Mouse (Mus musculus): ENCODE results near the gene Rad52.

The Rad52 gene

DNA sequence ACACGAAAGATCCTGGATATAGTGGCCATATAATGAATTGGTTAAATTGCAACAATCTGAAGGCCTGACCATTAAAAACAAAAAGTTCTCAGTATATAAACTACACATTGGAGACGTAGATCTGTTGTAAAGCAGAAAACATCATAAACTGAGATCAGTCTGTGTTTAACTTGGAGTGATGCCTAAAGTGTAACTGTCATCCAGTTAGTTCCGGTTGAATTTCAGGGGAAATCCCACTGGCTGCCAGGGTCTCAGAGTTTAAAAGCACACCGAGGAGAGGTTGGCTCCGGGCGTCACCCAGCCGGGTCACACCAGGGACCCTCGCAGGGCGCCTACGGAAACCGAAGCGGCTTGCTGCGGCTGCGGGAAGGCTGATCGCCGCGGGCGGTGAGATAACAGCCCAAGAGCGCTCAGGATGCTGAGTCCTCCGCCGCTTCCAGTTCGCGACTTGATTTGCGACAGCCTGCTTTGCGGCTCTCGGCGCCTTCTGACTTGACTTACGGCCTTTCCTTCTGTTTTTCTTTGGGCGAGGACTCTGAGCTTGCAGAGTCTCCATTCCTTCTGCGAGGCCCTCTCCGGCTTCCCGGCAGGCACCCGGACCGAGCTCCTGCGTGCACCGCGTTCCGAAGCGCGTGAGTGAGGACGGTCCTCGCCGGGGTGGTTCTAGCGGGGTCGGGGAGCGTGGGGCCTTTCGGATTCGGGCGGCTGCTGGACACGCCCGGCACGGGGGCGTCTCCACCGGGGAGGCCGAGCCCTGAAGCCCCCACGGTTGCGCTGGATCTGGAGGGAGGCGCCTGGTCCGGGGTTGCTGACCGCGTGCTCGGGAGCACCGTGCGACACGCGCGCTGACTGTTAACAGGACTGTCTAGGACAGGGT is at the start of gene Rad52:
Gene Rad52 (plus strand): TSS at position 495 of the 877 bp plus-strand sequence.
- DNase-seq (ENCODE audit: extremely low read depth, low read depth, low spot score) = no peak

DNA sequence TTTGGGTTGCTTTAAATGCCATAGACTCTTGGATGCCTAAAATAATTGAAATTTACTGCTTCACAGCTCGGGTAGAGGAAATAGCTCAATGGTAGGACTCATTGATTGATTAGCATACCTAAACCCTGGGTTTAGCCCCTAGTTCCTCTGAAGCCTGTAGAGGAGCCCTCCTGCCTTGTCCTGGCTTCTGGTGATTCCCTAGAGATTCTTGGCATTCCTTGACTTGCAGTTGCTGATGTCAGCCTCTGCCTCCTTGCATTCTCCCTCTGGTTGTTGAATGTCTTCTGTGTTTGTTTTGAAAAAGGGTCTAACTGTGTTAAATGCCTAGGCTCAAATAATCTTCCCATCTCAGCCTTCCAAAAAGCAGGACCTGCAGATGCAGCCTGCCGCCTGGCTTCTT is 48.3 kb upstream of the Rad52 start:
- DNase-seq (ENCODE audit: extremely low read depth, low read depth, low spot score) = no peak

DNA sequence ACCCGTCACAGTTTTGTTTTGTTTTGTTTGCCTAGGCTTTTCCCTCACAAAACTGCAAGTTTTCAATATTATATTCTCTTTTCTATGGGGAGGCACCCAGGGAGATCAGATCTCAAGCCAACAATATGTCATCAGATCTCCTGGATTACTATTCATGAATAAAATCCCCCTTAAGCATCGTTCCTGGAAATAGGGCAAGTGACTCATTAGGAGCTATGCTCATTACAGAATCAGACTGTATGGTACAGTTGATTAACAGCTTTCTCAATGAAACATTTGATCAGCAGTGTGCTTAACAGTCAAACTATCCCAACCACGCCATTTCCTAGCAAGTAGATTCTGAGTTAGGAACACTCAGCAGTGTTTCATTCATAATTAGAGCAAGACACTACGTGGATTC is 47.0 kb upstream of the Rad52 start:
- no peak for DNase-seq (ENCODE audit: extremely low read depth, low read depth, low spot score)

DNA sequence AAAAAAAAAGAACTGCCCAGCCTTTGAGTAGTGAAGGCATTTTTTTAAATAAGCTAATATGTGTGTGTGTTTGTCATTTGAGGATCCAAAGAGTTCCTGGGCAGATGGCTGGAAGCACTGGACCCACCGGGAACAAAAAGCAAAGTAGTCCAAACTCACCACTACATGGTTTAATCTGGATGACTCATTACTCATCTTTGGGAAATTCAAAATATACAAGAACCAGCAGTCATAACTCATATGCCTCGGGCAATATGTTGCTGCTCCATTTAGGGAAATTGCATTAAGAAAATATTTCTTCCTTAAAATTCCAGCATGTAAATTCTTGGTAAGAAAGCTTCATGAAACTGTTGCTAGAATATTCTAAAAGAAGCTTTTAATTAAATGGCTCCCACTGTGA is 42.3 kb upstream of the Rad52 start:
- no peak for DNase-seq (ENCODE audit: extremely low read depth, low read depth, low spot score)

DNA sequence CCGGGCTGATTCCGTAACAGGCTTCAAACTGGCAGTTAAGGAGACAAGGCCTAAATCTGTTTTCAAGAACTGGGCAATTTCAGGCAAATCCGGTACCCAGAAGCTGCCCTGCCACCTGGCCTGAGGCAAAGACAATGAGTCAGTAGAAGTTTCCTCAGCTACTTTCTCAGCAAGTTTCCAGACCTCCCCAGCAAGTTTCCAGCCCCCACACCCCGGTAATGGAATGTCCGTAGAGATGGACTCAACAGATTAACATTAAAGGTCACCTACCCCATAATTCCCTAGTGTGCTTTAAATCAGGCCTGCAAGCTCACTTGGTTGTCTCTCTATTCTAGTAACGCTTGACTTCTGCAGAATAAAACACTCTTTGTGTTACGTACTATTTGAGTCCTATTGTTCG is 41.0 kb upstream of the Rad52 start:
- no peak for DNase-seq (ENCODE audit: extremely low read depth, low read depth, low spot score)

DNA sequence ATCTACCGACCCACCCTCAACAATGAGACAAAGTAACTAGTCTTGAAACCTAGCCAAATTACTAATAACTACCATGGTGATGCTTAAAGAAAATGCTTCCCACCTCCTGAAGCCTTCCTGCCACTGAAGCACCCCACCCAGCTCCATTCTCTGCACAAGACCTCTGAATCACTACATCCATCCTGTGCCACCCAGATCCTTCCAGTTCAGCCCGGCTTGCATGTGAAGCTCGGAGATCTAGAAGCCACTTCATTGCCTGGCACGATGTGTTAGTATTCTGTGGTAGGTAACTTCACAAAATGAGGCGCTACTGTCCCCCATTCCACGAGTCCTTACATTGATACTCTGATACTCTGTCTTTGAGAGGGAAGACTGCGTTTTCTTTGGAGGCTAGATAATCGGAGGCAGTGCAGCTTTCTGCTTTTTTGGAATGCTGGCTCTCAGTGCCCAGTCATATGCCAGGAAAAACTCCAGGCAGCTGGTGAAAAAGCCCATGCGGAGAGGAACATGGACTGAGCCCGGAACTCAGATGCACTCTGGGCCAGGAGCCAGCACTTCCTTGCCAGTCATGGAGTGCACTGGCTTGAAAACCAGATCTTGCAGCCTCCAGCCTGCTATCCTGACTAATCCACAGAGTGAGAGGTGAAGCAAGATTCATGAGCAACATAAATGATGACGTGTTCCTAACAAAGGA is 38.0 kb upstream of the Rad52 start:
- peak; percentile 30 for DNase-seq (ENCODE audit: extremely low read depth, low read depth, low spot score)

DNA sequence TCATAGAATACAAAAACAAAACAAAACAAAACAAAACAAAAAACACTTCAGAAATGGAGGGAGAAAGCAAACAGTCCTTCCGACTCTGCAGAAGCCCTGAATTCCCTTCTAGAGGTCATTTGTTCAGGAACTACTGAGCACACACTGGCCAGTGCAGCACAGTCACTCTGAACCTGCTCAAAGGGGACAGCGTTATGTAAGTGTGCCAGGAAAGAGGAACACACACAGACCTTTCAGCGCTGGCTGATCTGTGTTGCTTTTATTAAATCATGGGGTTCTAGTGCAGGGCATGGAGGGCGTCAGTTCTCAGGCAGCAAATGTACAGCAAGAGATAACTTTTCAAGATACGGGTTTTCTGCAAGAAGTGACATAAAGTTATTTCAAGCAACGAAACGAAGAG is 19.3 kb upstream of the Rad52 start:
- no peak for DNase-seq (ENCODE audit: extremely low read depth, low read depth, low spot score)

DNA sequence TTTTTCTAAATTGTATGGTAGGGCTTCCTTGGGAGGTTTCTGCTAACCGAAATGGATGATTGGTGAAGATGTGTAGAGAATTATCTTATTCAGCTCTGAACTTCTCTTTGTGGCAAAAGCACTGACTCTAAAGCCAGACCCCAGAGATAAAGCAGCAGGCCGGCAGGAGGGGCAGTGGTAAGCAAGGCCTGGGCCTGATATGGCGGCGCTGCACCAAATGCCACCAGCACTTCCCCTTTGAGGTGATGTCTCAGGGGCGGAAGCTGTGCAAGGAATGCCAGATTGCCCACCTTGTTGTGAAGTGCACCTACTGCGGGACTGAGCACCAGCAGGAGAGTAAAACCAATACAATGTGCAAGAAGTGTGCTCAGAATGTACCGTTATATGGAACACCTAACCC is 9.8 kb upstream of the Rad52 start:
- DNase-seq (ENCODE audit: extremely low read depth, low read depth, low spot score) = no peak

DNA sequence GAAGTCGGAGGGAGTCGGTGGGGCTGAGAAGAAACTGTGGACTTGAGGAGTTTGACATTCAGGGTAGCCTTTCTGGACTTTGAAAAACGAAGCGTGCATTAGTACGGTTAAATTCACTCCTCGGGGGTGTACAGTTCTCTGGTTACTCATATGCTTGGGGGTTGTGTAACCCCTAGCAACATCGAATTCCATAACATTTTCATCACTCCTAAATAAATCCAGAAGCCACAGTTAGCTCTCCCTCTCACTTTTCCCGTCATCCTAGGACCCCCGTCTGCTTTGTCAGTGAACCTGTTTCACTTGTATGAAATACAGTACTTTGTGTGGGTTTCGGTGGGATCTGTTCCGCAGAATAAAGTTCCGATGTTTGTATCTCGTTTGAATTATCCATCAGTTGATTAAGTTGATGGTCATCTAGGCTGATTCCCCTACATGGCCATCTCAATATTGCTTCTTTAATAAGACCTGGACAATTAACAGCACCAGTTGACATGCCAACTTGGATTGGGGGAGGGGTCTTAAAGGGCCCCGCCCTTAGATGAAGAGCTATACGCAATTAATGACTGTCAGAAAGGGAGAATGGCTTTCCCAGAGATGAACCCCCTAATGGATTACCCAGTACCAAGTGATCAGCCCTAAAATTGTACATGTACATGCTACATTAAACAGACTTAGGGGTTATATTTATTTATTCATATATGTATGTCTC is 737 bp downstream of the Rad52 start:
- no peak for DNase-seq (ENCODE audit: extremely low read depth, low read depth, low spot score)

DNA sequence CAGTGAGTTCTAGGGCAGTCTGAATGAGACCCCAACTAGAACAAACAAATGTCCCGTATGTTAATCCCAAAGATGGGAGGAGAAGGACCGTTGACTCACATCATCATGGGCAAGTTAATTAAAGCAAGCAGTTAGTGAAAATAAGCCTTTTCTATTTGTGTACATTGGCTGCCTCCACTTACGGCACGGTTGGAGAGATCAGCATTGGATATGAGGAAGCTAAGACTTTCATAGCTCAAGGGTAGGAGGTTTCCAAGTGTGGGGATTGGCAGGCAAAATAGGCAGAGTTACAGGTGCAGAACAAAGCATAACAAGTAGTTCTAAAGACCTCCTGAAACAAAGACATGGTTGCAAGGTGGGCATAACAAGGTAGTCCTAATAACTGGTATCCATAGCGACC is 3.0 kb downstream of the Rad52 start:
- DNase-seq (ENCODE audit: extremely low read depth, low read depth, low spot score) = no peak

DNA sequence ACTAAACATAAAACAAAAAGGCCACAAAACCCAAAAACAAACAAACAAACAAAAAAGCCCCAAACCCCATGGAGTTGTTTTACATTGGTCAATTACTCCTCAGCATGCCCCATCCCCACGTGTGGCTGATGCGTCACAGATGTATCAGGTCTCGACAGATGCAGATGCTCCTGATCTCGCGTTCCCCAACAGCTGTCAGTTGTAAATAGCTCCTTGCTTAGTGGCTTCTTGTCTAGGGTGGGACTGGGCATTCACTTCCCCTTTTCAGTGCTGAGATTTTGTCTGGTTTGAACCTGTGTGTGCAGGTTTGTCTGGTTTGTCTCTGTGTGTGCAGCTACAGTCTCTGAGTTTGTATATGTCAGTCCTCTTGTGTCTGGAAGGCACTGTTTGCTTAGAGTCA is 9.5 kb downstream of the Rad52 start:
- DNase-seq (ENCODE audit: extremely low read depth, low read depth, low spot score) = no peak

DNA sequence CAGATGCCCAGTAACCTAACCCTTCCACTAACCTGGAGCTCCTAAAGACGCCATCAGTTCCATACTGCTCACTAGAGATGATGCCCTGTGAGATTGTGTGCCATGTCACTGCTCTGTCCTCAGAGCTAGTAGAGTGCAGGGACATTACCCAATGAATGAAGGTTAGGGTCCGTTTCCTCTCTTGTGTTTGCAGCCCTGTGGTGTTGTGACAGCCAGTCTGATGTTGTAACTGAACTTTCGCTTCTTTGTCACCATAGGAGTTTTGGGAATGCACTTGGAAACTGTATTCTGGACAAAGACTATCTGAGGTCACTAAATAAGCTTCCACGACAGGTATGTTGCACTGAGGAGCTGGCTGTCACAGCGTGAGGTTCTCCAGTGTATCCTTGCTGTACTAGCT is 13.2 kb downstream of the Rad52 start:
- DNase-seq (ENCODE audit: extremely low read depth, low read depth, low spot score) = no peak

DNA sequence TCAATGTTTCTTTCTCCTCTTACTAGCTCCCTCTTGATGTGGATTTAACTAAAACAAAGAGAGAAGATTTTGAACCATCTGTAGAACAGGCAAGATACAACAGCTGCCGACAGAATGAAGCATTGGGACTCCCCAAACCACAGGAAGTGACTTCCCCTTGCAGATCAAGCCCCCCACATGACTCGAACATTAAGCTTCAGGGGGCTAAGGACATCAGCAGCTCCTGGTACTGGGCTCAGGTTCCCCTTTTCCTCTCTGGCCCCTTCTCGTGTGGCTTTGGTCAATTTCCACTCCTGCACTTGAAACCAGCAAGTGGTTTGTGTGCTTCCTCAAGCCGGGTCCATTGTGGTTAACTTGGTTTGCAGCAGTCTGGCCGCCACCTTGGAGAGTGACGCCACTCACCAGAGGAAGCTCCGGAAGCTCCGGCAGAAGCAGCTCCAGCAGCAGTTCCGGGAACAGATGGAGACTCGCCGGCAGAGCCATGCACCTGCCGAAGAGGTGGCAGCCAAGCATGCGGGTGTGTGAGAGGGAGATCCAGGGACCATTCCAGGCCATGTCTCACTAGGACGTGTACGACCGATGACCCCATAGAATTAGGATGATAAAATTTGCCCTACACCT is 16.2 kb downstream of the Rad52 start:
- no peak for DNase-seq (ENCODE audit: extremely low read depth, low read depth, low spot score)

DNA sequence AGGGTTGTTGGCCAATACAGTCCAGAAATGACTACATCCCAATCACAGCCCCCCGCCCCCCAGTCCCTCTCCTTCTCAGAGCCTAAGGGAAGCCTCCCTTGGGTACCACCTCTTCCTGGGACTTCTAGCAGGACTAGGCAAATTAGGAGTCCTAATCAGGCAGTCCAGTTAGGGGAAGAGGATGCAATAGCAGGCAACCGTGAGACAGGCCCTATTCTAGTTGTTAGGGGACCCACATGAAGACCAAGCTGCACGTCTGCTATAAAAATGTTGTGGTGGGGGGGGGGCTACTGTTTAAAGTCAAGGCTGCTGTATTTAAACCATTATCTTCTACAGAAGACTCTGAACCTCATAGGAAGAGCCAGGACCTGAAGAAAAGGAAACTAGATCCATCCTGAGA is 19.6 kb downstream of the Rad52 start:
- DNase-seq (ENCODE audit: extremely low read depth, low read depth, low spot score) = no peak

DNA sequence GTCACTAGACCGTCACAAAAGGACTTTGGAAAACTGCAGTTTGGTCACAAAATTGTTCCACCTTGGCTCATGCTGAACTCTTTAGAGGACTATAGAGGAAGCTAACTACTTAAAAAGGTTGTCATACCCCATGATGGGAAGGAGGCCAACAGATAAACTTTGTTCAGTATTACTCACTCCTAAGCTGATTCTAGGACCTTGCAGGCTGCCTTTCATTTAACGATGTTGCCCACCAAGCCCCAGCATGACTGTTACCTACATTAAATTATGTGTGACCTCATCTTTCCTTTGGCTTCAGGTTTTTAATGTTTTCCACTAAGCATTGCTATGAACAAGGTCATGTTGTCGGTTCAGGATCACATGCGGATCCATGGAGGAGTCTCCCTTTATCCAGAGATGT is 20.0 kb downstream of the Rad52 start:
- DNase-seq (ENCODE audit: extremely low read depth, low read depth, low spot score) = no peak

DNA sequence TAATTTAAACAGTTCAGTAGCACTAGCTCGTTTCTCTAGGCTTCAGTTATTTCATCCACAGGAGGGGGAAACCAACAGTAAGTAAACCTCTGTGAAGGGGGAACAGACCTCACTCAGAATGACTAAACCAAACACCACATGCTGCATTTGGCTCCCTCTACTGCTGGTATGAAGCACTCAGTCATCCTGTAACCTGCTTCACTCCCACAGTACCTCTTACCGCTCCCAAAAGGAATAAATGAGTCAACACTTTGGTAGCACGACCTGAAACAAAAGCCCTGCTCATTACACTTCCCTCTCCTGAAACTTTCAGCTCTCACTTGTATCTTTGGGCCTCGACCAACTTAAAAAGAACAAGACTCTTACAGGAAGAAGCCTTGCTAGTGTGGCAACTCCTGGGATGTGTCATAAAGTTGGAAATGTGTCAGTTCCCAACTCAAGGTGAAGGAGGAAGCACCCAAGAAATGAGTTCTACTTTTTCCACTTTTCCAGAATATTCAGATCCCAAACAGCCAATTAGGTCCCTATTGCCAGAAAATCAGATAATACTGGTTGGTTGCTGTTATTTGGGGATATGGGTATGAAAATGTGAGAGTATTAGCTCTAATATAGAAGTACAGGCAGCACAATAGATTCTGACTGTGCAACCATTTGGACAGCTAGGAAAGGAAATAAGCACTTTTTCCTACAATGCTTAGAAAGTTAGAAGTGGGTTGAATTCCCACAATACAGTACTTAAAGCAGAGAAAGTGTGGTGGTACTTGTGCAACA is 21.9 kb downstream of the Rad52 start:
- DNase-seq (ENCODE audit: extremely low read depth, low read depth, low spot score) = peak; percentile 39
